Mouse (Mus musculus): Measurements from ENCODE around the gene Pdcd4. TPM values are rescaled to one million over a fixed set of nuclear protein-coding genes. Genes with fewer than 3 reads are reported as not detected.
"Not testable (repeated sequence)": the region's sequence is repeated elsewhere in the genome, so short reads cannot be mapped to it uniquely, and the experiment has no call there.

Gene Pdcd4
- total RNA-seq, 2 experiments from 2014 or later: 69.6 to 91.1 TPM

GRCm38 (mm10) chr19:53943802-53944785, 52.1 kb downstream of the Pdcd4 start, which contains the start of the genes Shoc2 and Bbip1:
Gene Shoc2, plus strand, starts transcription at chr19:53944306.
Gene Bbip1, minus strand, starts transcription at chr19:53944627.
- peak; percentile 89 to 92 for DNase-seq (ENCODE audit: low spot score in 2 of 2)

- no peak for DNase-seq (ENCODE audit: low spot score in 2 of 2)
These were observed 52.7 kb downstream of the Pdcd4 start for GRCm38 (mm10) chr19:53944786-53945169.

GRCm38 (mm10) chr19:53945171-53946042, 53.4 kb downstream of the Pdcd4 start:
- DNase-seq (ENCODE audit: low spot score in 2 of 2): peak; percentile 37 to 46

- DNase-seq (ENCODE audit: low spot score in 2 of 2): no peak
These were observed 65.5 kb downstream of the Pdcd4 start for GRCm38 (mm10) chr19:53957513-53957912.

GRCm38 (mm10) chr19:53962511-53962910, 70.5 kb downstream of the Pdcd4 start:
- DNase-seq (ENCODE audit: low spot score in 2 of 2): no peak

- not testable (repeated sequence) for DNase-seq (ENCODE audit: low spot score in 2 of 2)
These were observed 72.3 kb downstream of the Pdcd4 start for GRCm38 (mm10) chr19:53964347-53964746.

- no peak for DNase-seq (ENCODE audit: low spot score in 2 of 2)
These were observed 73.0 kb downstream of the Pdcd4 start for GRCm38 (mm10) chr19:53964910-53965633.

GRCm38 (mm10) chr19:53969226-53969625, 77.2 kb downstream of the Pdcd4 start:
- DNase-seq (ENCODE audit: low spot score in 2 of 2): no peak

- no peak for DNase-seq (ENCODE audit: low spot score in 2 of 2)
These were observed 79.9 kb downstream of the Pdcd4 start for GRCm38 (mm10) chr19:53971938-53972337.

GRCm38 (mm10) chr19:53973656-53974055, 81.6 kb downstream of the Pdcd4 start:
- DNase-seq (ENCODE audit: low spot score in 2 of 2): no peak

Other genes starting within 250 kb of the Pdcd4 start
- 1 to 10 TPM; 1.0 to 1.2 TPM for gene Rbm20, start 214.9 kb upstream of the Pdcd4 start, total RNA-seq (2021)
- gene Shoc2, start 52.1 kb downstream of the Pdcd4 start, total RNA-seq (2021): 10 to 100 TPM; 40.3 to 48.7 TPM
- 10 to 100 TPM; 21.0 to 27.3 TPM for gene Bbip1, start 52.4 kb downstream of the Pdcd4 start, total RNA-seq (2021)
- gene Adra2a, start 151.9 kb downstream of the Pdcd4 start, total RNA-seq (2021): under 1 TPM; 0.33 to 0.38 TPM

Data from adrenal gland, adult 18-20 months (tissue).